Mouse (Mus musculus) small intestine, adult 2 months (tissue): ENCODE data around the gene Pcsk1.

Source experiments
- CTCF ChIP-seq: fragments of 200-500 bp; IDR thresholded peaks from 2 replicates; pipeline ENCODE4 v1.5.1; 2012; ENCODE audit warnings: low read depth, mild to moderate bottlenecking, control low read depth, inconsistent platforms, low read length, moderate library complexity, mixed read lengths; ENCODE audit not compliant: insufficient replicate concordance, insufficient read length; ENCODE audit errors: extremely low read depth
- POLR2A ChIP-seq: fragments of 200-500 bp; IDR thresholded peaks from 2 replicates; pipeline ENCODE4 v1.6.1; 2012; ENCODE audit warnings: low read depth, mild to moderate bottlenecking, control low read depth, inconsistent platforms, low read length, moderate library complexity

DNA sequence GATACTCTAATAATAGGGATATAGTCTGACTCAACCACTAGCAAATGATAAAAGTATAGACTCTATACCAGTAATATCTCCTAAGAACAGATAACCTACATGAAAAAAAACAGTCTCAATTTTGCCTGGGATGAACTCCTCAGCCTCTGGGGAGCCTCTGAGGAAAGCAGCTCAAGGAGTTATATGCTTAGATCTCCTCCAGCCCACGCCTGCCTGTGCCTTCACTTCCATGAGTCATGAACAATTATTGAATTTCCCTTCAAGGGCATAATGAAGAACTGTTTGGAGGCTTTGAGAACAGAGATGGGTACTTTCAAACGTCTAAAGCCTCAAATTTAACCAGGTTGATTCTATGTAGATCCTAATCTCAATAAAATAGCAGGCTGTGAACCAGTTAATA is 23.5 kb downstream of the Pcsk1 start:
- no peak for TF ChIP-seq CTCF
- no peak for TF ChIP-seq POLR2A
